Mouse (Mus musculus) limb, embryonic 11.5 days (tissue): ENCODE results near the gene Appl2. TPM values are rescaled to one million over a fixed set of nuclear protein-coding genes. Genes with fewer than 3 reads are reported as not detected.

Experiments used
- ATAC-seq: fragments of 200-750 bp; cut with Nextera tagmentation; 2 replicates; pipeline ENCODE4 v1.8.0; 2017; ENCODE audit warnings: low read depth; ENCODE audit not compliant: insufficient number of reproducible peaks, low FRiP score, low TSS enrichment
- DNase-seq: peaks from one replicate; pipeline ENCODE4 v3.0.0-alpha.2; 2015; ENCODE audit warnings: low spot score
- H3K27ac ChIP-seq: fragments of 300-500 bp; sonication (generic); replicated peaks from 2 replicates; pipeline ENCODE4 v1.5.1; 2014; ENCODE audit warnings: low read depth, mild to moderate bottlenecking, low read length
- H3K27me3 ChIP-seq: fragments of 300-500 bp; sonication (generic); 2 replicates; pipeline ENCODE4 v1.6.1; 2014; ENCODE audit warnings: mild to moderate bottlenecking, low read length, mixed read lengths; ENCODE audit not compliant: control insufficient read depth, insufficient read depth
- H3K36me3 ChIP-seq: fragments of 300-500 bp; sonication (generic); 2 replicates; pipeline ENCODE4 v1.6.1; 2014; ENCODE audit warnings: mild to moderate bottlenecking, low read length, moderate library complexity, mixed read lengths; ENCODE audit not compliant: control insufficient read depth, insufficient read depth
- H3K4me1 ChIP-seq: fragments of 300-500 bp; sonication (generic); 2 replicates; pipeline ENCODE4 v1.6.1; 2014; ENCODE audit warnings: low read length, mixed read lengths; ENCODE audit not compliant: control insufficient read depth, insufficient read depth
- H3K4me2 ChIP-seq: fragments of 300-500 bp; sonication (generic); 2 replicates; pipeline ENCODE4 v1.6.1; 2014; ENCODE audit warnings: low read depth, mild to moderate bottlenecking, moderate library complexity; ENCODE audit not compliant: severe bottlenecking
- H3K4me3 ChIP-seq: fragments of 300-500 bp; sonication (generic); 2 replicates; pipeline ENCODE4 v1.5.1; 2014; ENCODE audit warnings: low read depth, low read length
- H3K9ac ChIP-seq: fragments of 300-500 bp; sonication (generic); 2 replicates; pipeline ENCODE4 v1.6.1; 2014; ENCODE audit warnings: mild to moderate bottlenecking, low read length
- H3K9me3 ChIP-seq: fragments of 300-500 bp; sonication (generic); 2 replicates; pipeline ENCODE4 v1.6.1; 2016; ENCODE audit warnings: low read length; ENCODE audit not compliant: control insufficient read depth
- WGBS: fragments of 180-500 bp; shearing (Covaris S2); extraction: QIAGEN DNeasy Blood & Tissue Kit; methylation state at CpG from one replicate; pipeline ENCODE4 v1.1.7; 2014; 5-methylcytosine and 5-hydroxymethylcytosine counted together
- polyA plus RNA-seq: library from polyadenylated mRNA; unstranded; fragments of >200 nt; fragmentation: Nextera tagmentation; extraction: Ambion mirVana; gene quantifications from 2 replicates; pipeline ENCODE4 v1.2.1, GENCODE M21; 2014

Appl2 gene
- polyA plus RNA-seq, 1 experiment from 2014 or later: 36.8 TPM

DNA sequence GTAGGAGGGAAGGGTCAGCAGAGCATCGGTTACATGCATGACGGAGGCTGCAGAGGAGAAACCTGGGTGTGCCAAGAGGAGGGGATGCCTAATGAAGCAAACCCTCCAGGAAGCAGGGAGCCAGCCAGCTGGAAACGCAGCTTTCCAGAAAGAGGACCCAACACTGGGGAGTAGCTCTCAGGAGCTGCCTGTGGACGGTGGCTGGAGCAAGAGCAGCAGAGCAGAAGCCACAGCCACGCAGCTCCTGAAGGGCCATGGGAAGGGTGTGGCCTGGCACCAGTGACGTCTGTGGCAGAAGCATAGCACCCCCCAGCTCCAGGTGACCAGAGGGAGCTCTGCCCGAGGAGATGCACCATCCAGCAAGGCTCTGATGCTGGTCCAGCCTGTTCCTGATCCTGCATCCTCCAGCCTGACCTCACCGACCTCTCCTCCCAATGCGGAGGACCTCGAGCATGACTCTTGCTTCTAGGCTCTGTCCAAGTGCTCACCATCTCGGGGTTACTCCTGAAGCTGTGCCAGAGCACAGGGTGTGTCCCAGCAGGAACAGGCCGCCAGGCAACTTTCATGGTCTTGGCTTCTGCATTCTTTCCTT, 19.3 kb downstream of the Appl2 start:
- H3K36me3 ChIP-seq: peaks cover 5% of the 10 kb centered on the region; the same call in 1 of the 2 replicates
- ATAC-seq: no peak

DNA sequence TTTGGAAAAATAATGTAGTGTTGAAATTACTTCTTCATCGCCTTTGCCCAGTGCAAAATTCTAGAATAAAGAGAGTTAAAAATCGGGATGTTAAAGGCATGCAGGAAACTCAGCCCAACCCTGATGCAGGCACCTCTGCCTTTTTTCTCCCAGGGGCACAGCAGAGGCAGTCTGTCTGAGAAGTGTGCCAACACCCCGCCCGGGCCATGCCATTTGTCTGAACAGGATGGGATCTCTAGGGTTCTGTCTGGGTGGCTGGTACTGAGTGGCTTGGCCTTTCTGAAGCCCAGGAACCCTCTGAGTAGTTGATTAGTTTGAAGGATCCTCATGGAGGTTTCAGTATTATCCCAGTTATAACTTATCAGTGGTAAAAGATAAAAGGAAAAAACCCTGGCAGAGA, 20.3 kb downstream of the Appl2 start:
- 94% methylated on average over 4 of the region's 4 CpGs for WGBS
- H3K36me3 ChIP-seq: peaks cover 5% of the 10 kb centered on the region; the same call in 1 of the 2 replicates
- H3K27me3 ChIP-seq: no peaks in the 10 kb centered on the region
- no peak for ATAC-seq
- H3K27ac ChIP-seq: no peak overlapping the region
- H3K4me3 ChIP-seq: no peak overlapping the region
- no peak overlapping the region for H3K9ac ChIP-seq
- no peak for DNase-seq
- H3K4me1 ChIP-seq: no peaks in the 10 kb centered on the region
- H3K4me2 ChIP-seq: no peak overlapping the region
- no peaks in the 10 kb centered on the region for H3K9me3 ChIP-seq

More for the DNA sequence above, 19.3 kb downstream of the Appl2 start:
- Histone ChIP-seq H3K9me3 (no peaks in the 10 kb centered on the region), H3K4me2 (no peak overlapping the region), H3K4me1 (no peaks in the 10 kb centered on the region), H3K4me3 (no peak overlapping the region), H3K9ac (no peak overlapping the region), H3K27me3 (no peaks in the 10 kb centered on the region), H3K27ac (no peak overlapping the region)
- 88% methylated on average over 12 of the region's 12 CpGs for WGBS
- DNase-seq: no peak

DNA sequence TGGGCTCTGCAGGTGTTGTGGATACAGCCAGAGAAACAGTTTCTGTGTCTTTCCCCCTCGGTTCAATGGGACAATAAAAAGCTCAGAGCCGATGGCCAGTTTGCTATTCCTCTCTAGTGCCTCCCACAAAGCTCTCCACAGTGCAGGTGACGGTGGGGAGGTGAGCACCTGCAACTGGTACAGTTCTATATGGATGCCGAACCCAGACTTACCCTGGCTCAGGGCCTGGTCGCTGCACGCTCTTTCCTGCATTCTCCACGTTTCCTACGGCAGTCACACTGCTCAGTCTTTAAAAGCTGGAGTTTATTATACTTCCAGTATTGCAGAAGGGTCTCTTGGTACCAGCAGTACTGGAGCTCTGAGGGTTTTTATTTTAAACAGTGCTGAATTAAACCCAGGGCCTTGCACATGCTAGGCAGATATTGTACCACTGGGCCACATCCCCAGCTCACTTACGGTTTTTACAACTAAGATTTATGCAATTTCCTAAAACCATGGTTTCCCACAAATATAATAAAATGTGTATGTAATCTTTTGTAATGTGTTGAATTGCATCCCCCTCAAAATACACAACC, 21.3 kb downstream of the Appl2 start:
- no peaks in the 10 kb centered on the region for H3K4me1 ChIP-seq
- WGBS: 92% methylated on average over 9 of the region's 9 CpGs
- no peak overlapping the region for H3K4me2 ChIP-seq
- H3K27ac ChIP-seq: no peak overlapping the region
- H3K36me3 ChIP-seq: peaks cover 5% of the 10 kb centered on the region; the same call in 1 of the 2 replicates
- DNase-seq: no peak
- ATAC-seq: no peak
- no peak overlapping the region for H3K9ac ChIP-seq
- H3K27me3 ChIP-seq: no peaks in the 10 kb centered on the region
- no peak overlapping the region for H3K4me3 ChIP-seq
- no peaks in the 10 kb centered on the region for H3K9me3 ChIP-seq

DNA sequence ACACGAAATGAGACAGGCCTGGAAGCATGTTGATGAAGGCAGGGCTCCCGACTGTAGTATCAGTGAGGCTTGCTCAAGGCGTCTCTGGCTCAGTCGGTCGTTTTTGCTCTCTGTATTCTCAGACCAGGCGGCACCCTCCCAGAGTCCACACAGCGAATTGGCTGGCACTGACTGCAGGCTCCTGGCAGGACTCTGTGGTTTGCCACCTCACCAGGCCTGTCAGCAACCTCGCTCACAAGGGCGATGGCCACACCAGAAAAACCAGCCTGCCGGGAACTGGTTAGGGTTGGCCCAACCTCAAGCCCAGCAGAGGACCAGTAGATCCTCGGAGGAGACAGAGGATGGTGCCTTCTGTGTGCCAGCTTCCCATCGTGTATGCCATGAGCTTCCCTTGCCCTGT, 23.7 kb downstream of the Appl2 start:
- DNase-seq (no peak), ATAC-seq (no peak)
- Histone ChIP-seq H3K9me3 (no peaks in the 10 kb centered on the region), H3K36me3 (peaks cover 7% of the 10 kb centered on the region), H3K27ac (no peak overlapping the region), H3K4me3 (no peak overlapping the region), H3K4me1 (no peaks in the 10 kb centered on the region), H3K27me3 (no peaks in the 10 kb centered on the region), H3K9ac (no peak overlapping the region), H3K4me2 (no peak overlapping the region)
- WGBS: 93% methylated on average over 12 of the region's 12 CpGs

DNA sequence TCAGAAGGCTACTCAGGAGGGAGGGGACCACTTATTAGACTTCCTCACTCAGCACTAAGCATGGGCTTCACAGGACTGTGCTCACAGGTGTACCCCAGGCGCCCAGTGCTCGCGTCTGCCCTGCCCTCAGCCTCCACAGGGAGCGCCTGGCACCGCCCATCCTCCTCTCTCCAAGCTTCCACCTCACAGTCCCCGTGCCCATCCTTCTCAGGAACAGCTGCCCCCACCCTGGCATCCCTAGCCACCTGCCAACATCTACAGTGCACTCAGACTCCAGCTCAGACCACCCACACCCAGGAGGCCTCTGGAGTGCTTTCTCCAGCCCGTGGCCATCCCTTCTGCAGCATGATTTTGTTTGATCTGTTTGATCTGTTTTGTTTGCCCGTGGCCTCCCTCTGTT, 24.5 kb downstream of the Appl2 start:
- H3K36me3 ChIP-seq: peaks cover 7% of the 10 kb centered on the region
- DNase-seq (no peak), ATAC-seq (no peak)
- H3K9ac ChIP-seq: no peak overlapping the region
- no peak overlapping the region for H3K4me2 ChIP-seq
- no peak overlapping the region for H3K4me3 ChIP-seq
- no peak overlapping the region for H3K27ac ChIP-seq
- no peaks in the 10 kb centered on the region for H3K27me3 ChIP-seq
- WGBS: 87% methylated on average over 8 of the region's 8 CpGs
- H3K4me1 ChIP-seq: no peaks in the 10 kb centered on the region
- H3K9me3 ChIP-seq: no peaks in the 10 kb centered on the region

DNA sequence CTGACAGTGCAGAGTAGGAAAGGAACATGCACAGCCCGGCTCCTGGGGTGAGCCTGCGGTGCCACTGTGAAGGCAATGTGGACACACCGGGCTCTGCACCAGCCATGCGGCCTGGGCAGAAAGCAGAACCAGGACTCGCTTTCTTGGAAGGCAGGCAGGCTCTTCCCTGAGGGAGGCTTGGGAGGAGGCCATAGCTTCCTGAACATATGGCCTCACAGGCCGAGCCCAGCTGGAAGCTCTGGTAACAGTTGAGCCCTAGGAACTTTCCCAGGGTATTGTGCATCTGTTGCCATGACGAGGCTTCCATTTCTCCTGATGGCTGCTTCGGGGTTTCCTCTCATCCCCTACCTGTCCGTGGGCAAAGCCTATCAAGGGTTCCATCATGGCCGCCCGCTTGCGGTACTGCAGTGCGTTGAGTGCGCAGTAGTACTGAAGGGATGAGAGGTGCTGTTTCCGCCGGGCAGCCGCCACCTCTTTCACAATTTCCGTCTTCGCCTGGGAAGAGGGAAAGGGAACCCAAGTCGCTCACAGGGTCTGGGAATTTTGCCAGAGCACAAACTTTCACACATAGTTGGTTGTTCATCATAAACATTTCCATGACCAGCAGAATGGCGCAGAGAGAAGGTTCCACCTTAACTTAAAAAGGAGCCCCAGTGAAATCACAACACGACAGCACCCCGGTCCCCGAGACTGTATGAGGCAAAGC, 28.0 kb downstream of the Appl2 start:
- Histone ChIP-seq H3K27ac (no peak overlapping the region), H3K27me3 (no peaks in the 10 kb centered on the region), H3K9me3 (no peaks in the 10 kb centered on the region), H3K4me2 (no peak overlapping the region), H3K36me3 (peaks cover 9% of the 10 kb centered on the region), H3K4me1 (no peaks in the 10 kb centered on the region), H3K9ac (no peak overlapping the region), H3K4me3 (no peak overlapping the region)
- no peak for ATAC-seq
- WGBS: 94% methylated on average over 24 of the region's 24 CpGs
- no peak for DNase-seq

DNA sequence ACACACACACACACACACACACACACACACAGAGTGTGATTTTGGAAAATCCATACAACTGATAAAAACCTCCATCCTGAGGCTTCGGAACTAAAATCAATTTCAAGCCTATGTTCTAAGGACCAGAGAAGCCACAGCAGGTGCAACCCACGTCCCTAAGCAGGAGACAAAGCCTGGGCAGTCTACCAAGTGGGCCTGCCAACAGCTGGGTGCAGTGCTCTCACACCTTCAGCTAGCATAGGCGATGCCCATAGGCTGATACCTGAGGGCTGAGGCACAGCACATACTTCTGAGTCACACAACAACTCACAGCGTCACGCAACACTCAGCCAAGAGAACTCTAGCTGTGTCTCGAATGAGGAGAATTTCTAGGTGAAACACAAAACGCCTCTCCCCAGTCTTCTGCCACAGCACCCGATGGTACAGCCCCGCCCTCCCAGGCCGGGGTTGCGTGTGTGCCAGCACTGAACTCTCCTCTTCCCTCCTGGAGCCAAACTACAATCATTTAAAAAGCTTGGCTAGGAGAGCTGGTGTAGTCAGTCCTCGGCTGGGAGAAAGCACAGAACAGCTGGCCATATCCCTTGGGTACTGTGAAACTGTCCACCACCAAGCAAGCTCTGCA, 29.6 kb downstream of the Appl2 start:
- Histone ChIP-seq H3K4me3 (no peak overlapping the region), H3K36me3 (peaks cover 7% of the 10 kb centered on the region; the same call in 1 of the 2 replicates), H3K27ac (no peak overlapping the region), H3K4me1 (no peaks in the 10 kb centered on the region), H3K27me3 (no peaks in the 10 kb centered on the region), H3K9ac (no peak overlapping the region), H3K4me2 (no peak overlapping the region), H3K9me3 (no peaks in the 10 kb centered on the region)
- ATAC-seq (no peak), DNase-seq (no peak)
- WGBS: 90% methylated on average over 12 of the region's 12 CpGs

DNA sequence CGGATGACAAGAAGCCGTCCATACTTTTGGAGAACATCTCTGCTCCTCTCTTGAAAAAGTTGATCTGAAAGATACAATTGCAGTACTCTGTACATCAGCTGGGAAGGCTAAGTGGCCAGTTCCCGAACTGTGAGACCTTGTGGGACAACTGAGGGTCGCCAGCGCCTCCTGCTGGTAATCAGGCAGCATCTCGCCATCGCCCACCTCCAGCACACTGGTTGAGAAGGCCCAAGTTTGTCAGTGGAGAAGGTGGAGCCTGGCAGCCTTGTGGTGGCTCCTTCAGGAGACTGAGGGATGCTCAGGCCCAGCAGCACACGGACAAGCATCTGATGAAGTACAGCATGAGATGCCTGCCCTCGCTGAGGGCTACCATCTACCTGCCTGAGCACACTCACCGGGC, 31.2 kb downstream of the Appl2 start:
- Histone ChIP-seq H3K36me3 (peaks cover 7% of the 10 kb centered on the region; the same call in 1 of the 2 replicates), H3K4me2 (no peak overlapping the region), H3K9ac (no peak overlapping the region), H3K27ac (no peak overlapping the region), H3K4me1 (no peaks in the 10 kb centered on the region), H3K4me3 (no peak overlapping the region), H3K27me3 (no peaks in the 10 kb centered on the region), H3K9me3 (no peaks in the 10 kb centered on the region)
- peak; percentile 65 for DNase-seq
- ATAC-seq: no peak
- 55% methylated on average over 10 of the region's 10 CpGs for WGBS
